Mouse (Mus musculus) gastrocnemius, postnatal 36 days (tissue): ENCODE measurements around the gene Cenpu. TPM values are rescaled to one million over a fixed set of nuclear protein-coding genes. Genes with fewer than 3 reads are reported as not detected.

Source experiments
- DNase-seq, 2 experiments: peaks; one replicate each; pipeline ENCODE4 v3.0.0; 2022
- intact Hi-C: fragments of 180-260 bp; cut with DNase I; formaldehyde crosslinking; loops from one replicate; pipeline ENCODE4 v1.15.1; 2025
- long read RNA-seq, 2 experiments: library from polyadenylated mRNA; stranded (forward); transcript quantifications; one replicate each; pipeline ENCODE4 v2.0.0; 2021
- total RNA-seq, 2 experiments: library from RNA; stranded (reverse); gene quantifications; 2 replicates each; pipeline ENCODE4 v1.2.3; 2021

Cenpu gene
- under 1 TPM; 0.26 to 0.62 TPM for total RNA-seq
- long read RNA-seq, experiment 1 = 0 reads
- long read RNA-seq, experiment 2 = 0 reads

- peak; percentile 100 for DNase-seq
- intact Hi-C loops = no loop called here
Observed at GRCm38 (mm10) chr8:46551615-46552440, at the start of gene Cenpu. Gene Cenpu, plus strand, starts transcription at chr8:46552028.

GRCm38 (mm10) chr8:46502333-46503071 is 49.3 kb upstream of the Cenpu start:
- intact Hi-C loops = no loop called here
- no peak for DNase-seq

- DNase-seq = no peak
Observed at GRCm38 (mm10) chr8:46503072-46503695, 48.6 kb upstream of the Cenpu start.

GRCm38 (mm10) chr8:46504196-46504595 is 47.6 kb upstream of the Cenpu start:
- DNase-seq = no peak
- intact Hi-C loops = no loop called here

More at GRCm38 (mm10) chr8:46503072-46503695, 48.6 kb upstream of the Cenpu start:
- intact Hi-C loops = no loop called here

- DNase-seq = no peak
- intact Hi-C loops = no loop called here
Observed at GRCm38 (mm10) chr8:46508488-46509395, 43.1 kb upstream of the Cenpu start.

- intact Hi-C loops = no loop called here
- DNase-seq = no peak
Observed at GRCm38 (mm10) chr8:46509474-46509873, 42.4 kb upstream of the Cenpu start.

- no peak for DNase-seq
- intact Hi-C loops = no loop called here
Observed at GRCm38 (mm10) chr8:46511336-46511735, 40.5 kb upstream of the Cenpu start.

- intact Hi-C loops = no loop called here
- no peak for DNase-seq
Observed at GRCm38 (mm10) chr8:46512538-46512937, 39.3 kb upstream of the Cenpu start.

- intact Hi-C loops = no loop called here
Observed at GRCm38 (mm10) chr8:46514027-46514426, 37.8 kb upstream of the Cenpu start.

GRCm38 (mm10) chr8:46520667-46521066 is 31.2 kb upstream of the Cenpu start:
- intact Hi-C loops = no loop called here
- no peak for DNase-seq

More at GRCm38 (mm10) chr8:46514027-46514426, 37.8 kb upstream of the Cenpu start:
- no peak for DNase-seq

GRCm38 (mm10) chr8:46526098-46526497 is 25.7 kb upstream of the Cenpu start:
- intact Hi-C loops = no loop called here

GRCm38 (mm10) chr8:46526821-46527220 is 25.0 kb upstream of the Cenpu start:
- DNase-seq = no peak
- intact Hi-C loops = no loop called here

More at GRCm38 (mm10) chr8:46526098-46526497, 25.7 kb upstream of the Cenpu start:
- no peak for DNase-seq

GRCm38 (mm10) chr8:46529508-46529907 is 22.3 kb upstream of the Cenpu start:
- no peak for DNase-seq
- intact Hi-C loops = no loop called here

GRCm38 (mm10) chr8:46530541-46530940 is 21.3 kb upstream of the Cenpu start:
- intact Hi-C loops = loop anchor here (5.0 kb wide), 1 partner anchor 58 kb away; the partner anchor contains the start of gene Acsl1
- no peak for DNase-seq

GRCm38 (mm10) chr8:46533926-46534325 is 17.9 kb upstream of the Cenpu start:
- intact Hi-C loops = loop anchor here (5.0 kb wide), 1 partner anchor 62 kb away; the partner anchor contains the start of gene Acsl1
- DNase-seq = no peak

- peak; percentile 65 to 79 for DNase-seq
- intact Hi-C loops = no loop called here
Observed at GRCm38 (mm10) chr8:46539701-46540100, 12.1 kb upstream of the Cenpu start.

GRCm38 (mm10) chr8:46543191-46543590 is 8.6 kb upstream of the Cenpu start:
- no peak for DNase-seq
- intact Hi-C loops = no loop called here

- DNase-seq = no peak
- intact Hi-C loops = no loop called here
Observed at GRCm38 (mm10) chr8:46543662-46544061, 8.2 kb upstream of the Cenpu start.

GRCm38 (mm10) chr8:46545854-46546253 is 6.0 kb upstream of the Cenpu start:
- DNase-seq = no peak
- intact Hi-C loops = loop anchor here (2.0 to 5.0 kb wide), 3 partner anchors 74 to 304 kb away; partner anchors contain the start of gene Acsl1
